Mouse (Mus musculus) hindlimb bud, embryonic 11.5 days (tissue): Measurements from ENCODE around the gene Fgf14.
"Not testable (repeated sequence)": the region's sequence is repeated elsewhere in the genome, so short reads cannot be mapped to it uniquely, and the experiment has no call there.

Source experiments
- DNase-seq: peaks from one replicate; pipeline ENCODE4 v3.0.0-alpha.2; 2012; ENCODE audit warnings: low read depth, low spot score; ENCODE audit errors: extremely low spot score

Fgf14 gene

GRCm38 (mm10) chr14:124676506-124677177 lies at the start of gene Fgf14:
Gene Fgf14 (minus strand): TSS chr14:124677127.
- no peak for DNase-seq

- DNase-seq: no peak
Measured at GRCm38 (mm10) chr14:124677379-124677778, 452 bp upstream of the Fgf14 start.

- DNase-seq: no peak
Measured at GRCm38 (mm10) chr14:124675654-124676505, 1.0 kb downstream of the Fgf14 start.

- no peak for DNase-seq
Measured at GRCm38 (mm10) chr14:124675142-124675653, 1.7 kb downstream of the Fgf14 start.

- DNase-seq: no peak
Measured at GRCm38 (mm10) chr14:124674536-124675141, 2.3 kb downstream of the Fgf14 start.

- DNase-seq: peak; percentile 87
Measured at GRCm38 (mm10) chr14:124669739-124670138, 7.2 kb downstream of the Fgf14 start.

- DNase-seq: no peak
Measured at GRCm38 (mm10) chr14:124642822-124643221, 34.1 kb downstream of the Fgf14 start.

GRCm38 (mm10) chr14:124634881-124635280 lies 42.0 kb downstream of the Fgf14 start:
- no peak for DNase-seq

GRCm38 (mm10) chr14:124613473-124613872 lies 63.5 kb downstream of the Fgf14 start:
- DNase-seq: no peak

- DNase-seq: no peak
Measured at GRCm38 (mm10) chr14:124606036-124606711, 70.8 kb downstream of the Fgf14 start.

- no peak for DNase-seq
Measured at GRCm38 (mm10) chr14:124605031-124605743, 71.7 kb downstream of the Fgf14 start.

- no peak for DNase-seq
Measured at GRCm38 (mm10) chr14:124576571-124576970, 100.4 kb downstream of the Fgf14 start.

- DNase-seq: no peak
Measured at GRCm38 (mm10) chr14:124575130-124575885, 101.6 kb downstream of the Fgf14 start.

GRCm38 (mm10) chr14:124566445-124566844 lies 110.5 kb downstream of the Fgf14 start:
- DNase-seq: no peak

GRCm38 (mm10) chr14:124561544-124561943 lies 115.4 kb downstream of the Fgf14 start:
- DNase-seq: no peak

GRCm38 (mm10) chr14:124536106-124536505 lies 140.8 kb downstream of the Fgf14 start:
- no peak for DNase-seq

GRCm38 (mm10) chr14:124535376-124535775 lies 141.6 kb downstream of the Fgf14 start:
- not testable (repeated sequence) for DNase-seq

GRCm38 (mm10) chr14:124532051-124532450 lies 144.9 kb downstream of the Fgf14 start:
- DNase-seq: no peak

GRCm38 (mm10) chr14:124512009-124512408 lies 164.9 kb downstream of the Fgf14 start:
- DNase-seq: no peak

GRCm38 (mm10) chr14:124488971-124489370 lies 188.0 kb downstream of the Fgf14 start:
- no peak for DNase-seq
